Mouse (Mus musculus): ENCODE results near the gene Nek10.

DNA sequence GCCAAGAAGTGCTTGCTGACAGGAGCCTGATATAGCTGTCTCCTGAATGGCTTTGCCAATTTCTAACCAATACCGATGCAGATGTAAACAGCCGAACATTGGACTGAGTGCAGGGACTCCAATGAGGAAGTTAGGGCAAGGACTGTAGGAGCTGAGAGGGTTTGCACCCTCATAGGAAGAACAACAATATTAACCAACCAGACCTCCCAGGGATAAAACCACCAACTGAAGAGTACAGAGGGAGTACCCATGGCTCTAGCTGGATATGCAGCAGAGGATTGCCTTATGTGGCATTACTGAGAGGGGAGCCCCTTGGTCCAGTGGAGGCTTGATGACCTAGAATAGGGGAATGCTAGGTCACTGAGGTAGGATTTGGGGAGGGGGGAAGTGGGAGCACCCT lies 92.1 kb downstream of the Nek10 start:
- TF ChIP-seq CTCF (IDR thresholded peaks at IDR 0.05) (no peak), POLR2A (IDR thresholded peaks at IDR 0.05; ENCODE audit: insufficient read depth, low read depth, low read length) (no peak)

Measured in heart, adult 2 months (tissue).